Mouse (Mus musculus) embryo, embryonic 10.5 days (tissue): Measurements from ENCODE around the gene Idi1.
"Not testable (repeated sequence)": the region's sequence is repeated elsewhere in the genome, so short reads cannot be mapped to it uniquely, and the experiment has no call there.

Source experiments
- DNase-seq: peaks from one replicate; pipeline ENCODE4 v3.0.0-alpha.2; 2015; ENCODE audit warnings: low spot score

The Idi1 gene

GRCm38 (mm10) chr13:8885445-8886184, at the start of gene Idi1:
Idi1 (plus strand) TSS chr13:8885501.
- DNase-seq: peak; percentile 98

GRCm38 (mm10) chr13:8838394-8838793, 46.9 kb upstream of the Idi1 start:
- no peak for DNase-seq

- no peak for DNase-seq
Measured at GRCm38 (mm10) chr13:8839111-8839510, 46.2 kb upstream of the Idi1 start.

- no peak for DNase-seq
Measured at GRCm38 (mm10) chr13:8839937-8840336, 45.4 kb upstream of the Idi1 start.

- no peak for DNase-seq
Measured at GRCm38 (mm10) chr13:8840941-8841340, 44.4 kb upstream of the Idi1 start.

GRCm38 (mm10) chr13:8841846-8842245, 43.5 kb upstream of the Idi1 start:
- not testable (repeated sequence) for DNase-seq

- no peak for DNase-seq
Measured at GRCm38 (mm10) chr13:8842273-8842672, 43.0 kb upstream of the Idi1 start.

- peak; percentile 42 for DNase-seq
Measured at GRCm38 (mm10) chr13:8847702-8848101, 37.6 kb upstream of the Idi1 start.

- peak; percentile 7 for DNase-seq
Measured at GRCm38 (mm10) chr13:8849311-8849710, 36.0 kb upstream of the Idi1 start.

GRCm38 (mm10) chr13:8853424-8853823, 31.9 kb upstream of the Idi1 start:
- no peak for DNase-seq

- no peak for DNase-seq
Measured at GRCm38 (mm10) chr13:8854769-8855168, 30.5 kb upstream of the Idi1 start.

GRCm38 (mm10) chr13:8858453-8858852, 26.8 kb upstream of the Idi1 start:
- no peak for DNase-seq

GRCm38 (mm10) chr13:8860861-8861260, 24.4 kb upstream of the Idi1 start:
- DNase-seq: no peak

GRCm38 (mm10) chr13:8864990-8865389, 20.3 kb upstream of the Idi1 start:
- DNase-seq: no peak

GRCm38 (mm10) chr13:8866612-8867011, 18.7 kb upstream of the Idi1 start:
- DNase-seq: no peak

- DNase-seq: no peak
Measured at GRCm38 (mm10) chr13:8869578-8870157, 15.6 kb upstream of the Idi1 start.

- peak; percentile 44 for DNase-seq
Measured at GRCm38 (mm10) chr13:8870160-8870509, 15.2 kb upstream of the Idi1 start.

- peak; percentile 94 for DNase-seq
Measured at GRCm38 (mm10) chr13:8870510-8871313, 14.6 kb upstream of the Idi1 start.

- peak; percentile 48 for DNase-seq
Measured at GRCm38 (mm10) chr13:8871314-8871962, 13.9 kb upstream of the Idi1 start, which contains the start of gene Wdr37. Wdr37 (minus strand) TSS chr13:8871909.

- no peak for DNase-seq
Measured at GRCm38 (mm10) chr13:8873776-8874175, 11.5 kb upstream of the Idi1 start.

- no peak for DNase-seq
Measured at GRCm38 (mm10) chr13:8881611-8882010, 3.7 kb upstream of the Idi1 start.

GRCm38 (mm10) chr13:8883870-8884269, 1.4 kb upstream of the Idi1 start:
- DNase-seq: not testable (repeated sequence)
